Mouse (Mus musculus) heart, embryonic 10.5 days (tissue): ENCODE results near the gene Rpl27. TPM values are rescaled to one million over a fixed set of nuclear protein-coding genes. Genes with fewer than 3 reads are reported as not detected.
"Not testable (repeated sequence)": the region's sequence is repeated elsewhere in the genome, so short reads cannot be mapped to it uniquely, and the experiment has no call there.

Source experiments
- DNase-seq: peaks from one replicate; pipeline ENCODE4 v3.0.0-alpha.2; 2017; ENCODE audit warnings: low spot score
- H3K27ac ChIP-seq: fragments of 300-500 bp; sonication (generic); 2 replicates; pipeline ENCODE4 v1.5.1; 2016; ENCODE audit warnings: mild to moderate bottlenecking
- H3K27me3 ChIP-seq: fragments of 300-500 bp; sonication (generic); 2 replicates; pipeline ENCODE4 v1.6.1; 2016; ENCODE audit warnings: mild to moderate bottlenecking; ENCODE audit not compliant: poor library complexity, insufficient read depth, severe bottlenecking
- H3K36me3 ChIP-seq: fragments of 300-500 bp; sonication (generic); 2 replicates; pipeline ENCODE4 v1.6.1; 2016; ENCODE audit warnings: mild to moderate bottlenecking, moderate library complexity
- H3K4me1 ChIP-seq: fragments of 300-500 bp; sonication (generic); 2 replicates; pipeline ENCODE4 v1.6.1; 2016; ENCODE audit warnings: mild to moderate bottlenecking
- H3K4me3 ChIP-seq: fragments of 300-500 bp; sonication (generic); 2 replicates; pipeline ENCODE4 v1.5.1; 2016; ENCODE audit warnings: mild to moderate bottlenecking, moderate library complexity
- H3K9me3 ChIP-seq: fragments of 300-500 bp; sonication (generic); 2 replicates; pipeline ENCODE4 v1.6.1; 2016; ENCODE audit warnings: mild to moderate bottlenecking, moderate library complexity
- WGBS: fragments of 180-500 bp; shearing (Covaris S2); methylation state at CpG from one replicate; pipeline ENCODE4 v1.1.7; 2016; 5-methylcytosine and 5-hydroxymethylcytosine counted together
- polyA plus RNA-seq: library from polyadenylated mRNA; unstranded; fragments of >200 nt; fragmentation: Nextera tagmentation; extraction: Ambion mirVana; gene quantifications from 2 replicates; pipeline ENCODE4 v1.2.1, GENCODE M21; 2016

The Rpl27 gene
- polyA plus RNA-seq, 1 experiment from 2014 or later = 360 TPM

DNA sequence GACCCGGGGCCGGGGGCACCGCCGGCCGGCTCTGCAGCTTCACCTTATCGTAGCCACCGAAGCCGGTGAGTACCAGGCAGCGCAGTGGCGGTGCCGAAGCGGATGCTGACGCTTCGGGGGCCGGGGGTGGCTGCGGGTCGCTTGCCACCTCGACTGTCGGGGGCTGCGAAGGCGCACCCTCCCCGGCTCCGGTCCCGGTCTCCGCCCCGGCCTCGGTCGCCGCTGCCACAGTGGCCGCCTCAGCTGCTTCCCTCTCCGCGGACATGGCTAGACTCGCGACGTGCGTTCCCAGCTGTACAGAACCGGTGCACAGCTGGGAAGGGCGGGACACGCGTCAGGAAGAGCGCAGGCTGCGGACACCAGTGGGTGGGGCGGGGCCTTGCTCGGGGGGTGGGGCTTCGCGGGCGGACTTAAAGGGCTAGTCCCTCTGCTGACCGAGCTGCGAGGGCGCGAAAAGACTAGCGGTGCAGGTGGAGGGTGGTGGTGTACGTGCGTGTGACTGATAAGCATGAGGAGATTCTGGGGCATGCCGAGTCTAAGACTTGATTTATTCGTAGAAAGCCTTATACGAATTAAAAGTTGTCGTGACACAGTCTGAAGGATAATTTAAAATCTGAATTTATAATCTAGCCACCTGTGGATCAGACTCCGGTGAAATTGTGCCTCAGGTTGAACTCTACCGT lies 23.9 kb downstream of the Rpl27 start, which contains the start of gene Vat1:
Vat1 (minus strand) TSS at position 362 of the 683 bp plus-strand sequence.
- H3K4me1 ChIP-seq = peaks cover 74% of the 10 kb centered on the region
- DNase-seq = peak; percentile 92
- 0 out of 2 replicates have a peak, but pooled peaks cover 4% of the 10 kb centered on the region for H3K27me3 ChIP-seq
- no peaks in the 10 kb centered on the region for H3K9me3 ChIP-seq
- peaks cover 19% of the 10 kb centered on the region for H3K36me3 ChIP-seq
- peak within 1 kb of the TSS; percentile 91 for H3K27ac ChIP-seq
- peak within 1 kb of the TSS; percentile 95 for H3K4me3 ChIP-seq
- 1% methylated on average over 60 of the region's 60 CpGs for WGBS

GRCm38 (mm10) chr11:101466552-101466950 lies 24.5 kb downstream of the Rpl27 start:
- DNase-seq, H3K27ac ChIP-seq, H3K27me3 ChIP-seq, H3K9me3 ChIP-seq: not testable (repeated sequence)
- WGBS = 58% methylated on average over 5 of the region's 5 CpGs
- Histone ChIP-seq H3K4me3 (peak overlapping the region; percentile 95), H3K36me3 (peaks cover 18% of the 10 kb centered on the region), H3K4me1 (peaks cover 80% of the 10 kb centered on the region)

DNA sequence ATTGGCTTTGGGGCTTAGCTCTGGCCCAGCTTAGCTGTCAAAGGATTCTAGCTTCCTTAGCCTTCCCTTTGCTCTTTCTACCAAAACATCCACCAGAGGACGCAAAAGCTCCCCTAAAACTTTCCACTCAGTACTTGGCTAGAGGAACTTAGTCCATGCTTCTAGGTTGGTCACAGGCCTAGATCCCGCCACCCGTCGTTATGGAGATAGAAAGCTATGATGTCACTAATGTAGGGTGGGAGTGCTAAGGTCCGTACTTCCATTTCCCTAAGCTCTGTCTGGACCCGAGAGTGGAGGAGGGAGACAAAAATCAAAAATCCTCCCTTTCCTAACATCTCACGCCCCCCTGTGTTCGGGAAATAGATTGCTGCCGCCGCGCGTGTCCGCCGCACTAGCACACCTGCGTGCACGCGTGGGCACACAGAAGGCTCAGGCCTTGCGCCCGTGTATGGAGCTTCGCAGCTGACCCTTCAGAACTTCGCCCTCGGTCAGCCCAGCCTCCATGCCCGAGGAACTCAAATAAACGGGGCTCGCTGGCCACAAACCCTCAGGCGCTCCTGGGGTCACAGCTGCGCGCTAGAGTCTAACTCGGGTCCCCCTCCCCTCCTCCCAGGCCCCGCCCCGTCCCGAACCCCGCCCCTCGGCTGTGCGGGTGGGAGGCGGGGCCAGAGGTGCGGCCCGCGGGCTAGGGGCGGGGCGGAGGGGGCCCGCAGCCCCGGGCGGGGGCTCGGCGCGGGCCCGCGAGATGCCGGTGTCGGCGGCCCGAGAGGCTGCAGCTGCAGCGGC lies 25.6 kb downstream of the Rpl27 start:
- H3K27ac ChIP-seq = peak overlapping the region; percentile 95
- no peaks in the 10 kb centered on the region for H3K9me3 ChIP-seq
- 0 out of 2 replicates have a peak, but pooled peaks cover 4% of the 10 kb centered on the region for H3K27me3 ChIP-seq
- WGBS = under 1% methylated on average over 54 of the region's 54 CpGs
- H3K36me3 ChIP-seq = peaks cover 8% of the 10 kb centered on the region
- DNase-seq = peak; percentile 87
- peaks cover 83% of the 10 kb centered on the region for H3K4me1 ChIP-seq
- peak overlapping the region; percentile 95 for H3K4me3 ChIP-seq

GRCm38 (mm10) chr11:101468263-101468688 lies 26.2 kb downstream of the Rpl27 start:
- no peaks in the 10 kb centered on the region for H3K9me3 ChIP-seq
- no peak for DNase-seq
- WGBS = under 1% methylated on average over 30 of the region's 31 CpGs
- H3K27ac ChIP-seq = peak overlapping the region; percentile 95
- 0 out of 2 replicates have a peak, but pooled peaks cover 4% of the 10 kb centered on the region for H3K27me3 ChIP-seq
- H3K36me3 ChIP-seq = peaks cover 8% of the 10 kb centered on the region
- peak overlapping the region; percentile 95 for H3K4me3 ChIP-seq
- peaks cover 81% of the 10 kb centered on the region for H3K4me1 ChIP-seq

GRCm38 (mm10) chr11:101468731-101469130 lies 26.6 kb downstream of the Rpl27 start:
- WGBS = 5% methylated on average over 13 of the region's 13 CpGs
- no peak for DNase-seq
- Histone ChIP-seq H3K4me1 (peaks cover 77% of the 10 kb centered on the region), H3K27me3 (0 out of 2 replicates have a peak, but pooled peaks cover 4% of the 10 kb centered on the region), H3K27ac (peak overlapping the region; percentile 95), H3K36me3 (peaks cover 8% of the 10 kb centered on the region), H3K4me3 (peak overlapping the region; percentile 95), H3K9me3 (no peaks in the 10 kb centered on the region)

DNA sequence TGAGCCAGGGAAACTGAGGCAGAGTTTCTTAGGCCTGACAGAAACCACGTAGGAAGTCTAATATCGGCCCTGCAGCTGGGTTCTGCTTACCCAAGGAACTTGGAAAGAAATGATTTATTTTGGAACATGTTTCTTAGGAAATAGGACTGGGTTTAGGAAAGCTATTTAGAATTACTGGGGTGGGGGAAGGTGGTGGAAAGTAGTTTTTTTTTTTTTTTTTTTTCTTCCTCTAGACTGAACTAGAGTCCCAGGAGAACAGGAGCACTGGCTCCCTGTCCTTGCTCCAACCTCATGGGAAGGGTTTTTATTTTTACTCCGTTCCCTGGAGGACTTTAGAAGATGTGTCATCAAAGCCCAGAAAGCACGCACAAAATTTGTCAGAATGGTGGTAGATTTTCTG lies 27.1 kb downstream of the Rpl27 start:
- WGBS = 59% methylated on average over 4 of the region's 4 CpGs
- no peak for DNase-seq
- no peaks in the 10 kb centered on the region for H3K9me3 ChIP-seq
- peaks cover 73% of the 10 kb centered on the region for H3K4me1 ChIP-seq
- H3K27me3 ChIP-seq = 0 out of 2 replicates have a peak, but pooled peaks cover 4% of the 10 kb centered on the region
- peak overlapping the region; percentile 95; the same call in 1 of the 2 replicates for H3K27ac ChIP-seq
- H3K4me3 ChIP-seq = peak overlapping the region; percentile 95
- peaks cover 8% of the 10 kb centered on the region for H3K36me3 ChIP-seq

DNA sequence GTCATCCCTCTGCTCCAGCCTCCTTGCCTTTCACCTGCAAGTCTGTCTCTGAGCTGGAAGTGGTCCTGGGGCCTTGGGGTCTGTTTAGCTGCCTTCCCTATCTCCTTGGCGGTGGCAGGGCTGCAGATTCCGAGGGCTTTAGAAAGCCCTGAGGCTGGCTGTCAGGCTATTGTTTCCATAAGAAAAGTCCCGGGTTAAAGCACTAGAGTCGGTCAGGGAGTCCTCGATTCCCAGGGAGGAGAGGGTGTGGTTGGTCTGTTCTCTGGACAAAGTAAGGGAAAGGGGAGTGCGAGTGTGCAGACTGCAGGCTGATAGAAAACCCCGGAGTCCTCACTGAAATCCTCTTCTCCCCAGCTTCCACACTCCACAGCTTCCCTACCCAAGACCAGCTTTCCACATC lies 28.1 kb downstream of the Rpl27 start:
- DNase-seq = no peak
- Histone ChIP-seq H3K4me3 (peak overlapping the region; percentile 22; the same call in 1 of the 2 replicates), H3K27ac (peak overlapping the region; percentile 36; the same call in 1 of the 2 replicates), H3K4me1 (peaks cover 62% of the 10 kb centered on the region), H3K27me3 (0 out of 2 replicates have a peak, but pooled peaks cover 4% of the 10 kb centered on the region), H3K36me3 (peaks cover 8% of the 10 kb centered on the region), H3K9me3 (no peaks in the 10 kb centered on the region)
- WGBS = 24% methylated on average over 7 of the region's 7 CpGs

DNA sequence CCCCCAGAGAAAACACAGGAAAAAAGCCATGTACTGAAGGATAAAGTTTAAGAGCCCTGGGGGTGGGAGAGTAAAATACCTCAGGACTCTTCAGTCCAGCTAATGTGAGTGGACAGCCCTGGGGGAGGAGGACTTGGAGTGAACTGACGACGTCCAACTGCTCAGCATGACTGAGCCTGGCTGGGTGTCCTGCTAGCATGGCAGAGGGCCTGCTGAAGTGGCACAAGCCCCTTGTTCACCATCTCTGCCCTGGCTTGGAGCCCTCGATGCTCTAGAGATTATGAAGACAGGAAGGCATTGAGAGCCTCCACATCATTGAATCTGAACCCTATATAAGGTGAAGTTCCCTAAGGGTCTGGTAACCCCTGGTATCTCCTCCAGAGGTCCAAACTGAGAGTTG lies 29.8 kb downstream of the Rpl27 start:
- H3K36me3 ChIP-seq = peaks cover 8% of the 10 kb centered on the region
- 0 out of 2 replicates have a peak, but pooled peaks cover 4% of the 10 kb centered on the region for H3K27me3 ChIP-seq
- WGBS = 47% methylated on average over 3 of the region's 3 CpGs
- H3K4me1 ChIP-seq = peaks cover 54% of the 10 kb centered on the region
- no peaks in the 10 kb centered on the region for H3K9me3 ChIP-seq
- H3K27ac ChIP-seq = no peak overlapping the region
- no peak for DNase-seq
- no peak overlapping the region for H3K4me3 ChIP-seq

DNA sequence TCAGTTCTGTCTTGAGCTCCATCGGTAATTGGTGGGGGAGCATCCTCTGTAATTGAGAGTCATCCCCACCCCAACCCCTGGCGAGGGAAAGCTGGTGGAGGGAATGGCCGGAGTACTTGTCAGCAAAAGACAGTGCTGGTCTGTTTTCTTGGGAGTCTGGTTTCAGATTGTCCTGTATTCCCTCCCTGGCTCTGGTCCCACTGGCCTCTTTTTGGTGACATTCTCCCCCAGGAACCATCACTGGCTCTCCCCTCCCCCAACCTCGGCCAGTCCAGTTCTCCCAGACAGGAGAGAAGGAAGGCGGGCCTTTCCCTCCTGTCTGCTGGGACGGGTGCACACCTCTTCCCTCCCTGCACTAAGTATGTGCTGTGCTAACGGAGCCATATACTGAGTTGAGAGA lies 30.2 kb downstream of the Rpl27 start:
- H3K9me3 ChIP-seq = no peaks in the 10 kb centered on the region
- 0 out of 2 replicates have a peak, but pooled peaks cover 4% of the 10 kb centered on the region for H3K27me3 ChIP-seq
- peaks cover 8% of the 10 kb centered on the region for H3K36me3 ChIP-seq
- WGBS = 37% methylated on average over 7 of the region's 7 CpGs
- no peak overlapping the region for H3K4me3 ChIP-seq
- DNase-seq = no peak
- H3K27ac ChIP-seq = no peak overlapping the region
- peaks cover 55% of the 10 kb centered on the region for H3K4me1 ChIP-seq

- 68% methylated on average over 1 of the region's 1 CpGs for WGBS
- not testable (repeated sequence) for DNase-seq, H3K4me3 ChIP-seq, H3K9me3 ChIP-seq, H3K36me3 ChIP-seq, H3K27ac ChIP-seq, H3K27me3 ChIP-seq
- peaks cover 50% of the 10 kb centered on the region for H3K4me1 ChIP-seq
Observed at GRCm38 (mm10) chr11:101473686-101474085, 31.6 kb downstream of the Rpl27 start.

DNA sequence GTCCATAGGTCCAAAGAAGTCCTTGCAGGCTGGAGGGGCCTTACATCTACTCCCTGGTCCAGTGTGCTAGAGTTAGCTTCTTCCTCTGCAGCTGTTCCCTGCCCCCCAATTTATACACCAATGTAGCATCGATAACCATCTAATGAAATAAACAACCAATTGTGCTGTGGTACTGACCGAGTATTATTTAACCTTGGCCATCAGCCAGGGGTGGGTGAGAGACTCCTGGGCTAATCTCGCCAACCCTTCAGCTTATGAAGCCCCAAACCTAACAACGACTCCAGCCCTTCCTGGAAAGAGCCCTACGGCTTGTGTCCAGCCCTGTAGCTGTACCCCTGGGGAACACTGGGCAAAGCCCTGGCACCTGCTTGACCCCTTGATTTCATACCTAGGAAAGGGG lies 32.2 kb downstream of the Rpl27 start:
- no peak overlapping the region for H3K27ac ChIP-seq
- H3K27me3 ChIP-seq = 0 out of 2 replicates have a peak, but pooled peaks cover 4% of the 10 kb centered on the region
- no peak for DNase-seq
- H3K9me3 ChIP-seq = no peaks in the 10 kb centered on the region
- WGBS = 64% methylated on average over 5 of the region's 5 CpGs
- H3K4me3 ChIP-seq = no peak overlapping the region
- peaks cover 51% of the 10 kb centered on the region for H3K4me1 ChIP-seq
- peaks cover 8% of the 10 kb centered on the region for H3K36me3 ChIP-seq

DNA sequence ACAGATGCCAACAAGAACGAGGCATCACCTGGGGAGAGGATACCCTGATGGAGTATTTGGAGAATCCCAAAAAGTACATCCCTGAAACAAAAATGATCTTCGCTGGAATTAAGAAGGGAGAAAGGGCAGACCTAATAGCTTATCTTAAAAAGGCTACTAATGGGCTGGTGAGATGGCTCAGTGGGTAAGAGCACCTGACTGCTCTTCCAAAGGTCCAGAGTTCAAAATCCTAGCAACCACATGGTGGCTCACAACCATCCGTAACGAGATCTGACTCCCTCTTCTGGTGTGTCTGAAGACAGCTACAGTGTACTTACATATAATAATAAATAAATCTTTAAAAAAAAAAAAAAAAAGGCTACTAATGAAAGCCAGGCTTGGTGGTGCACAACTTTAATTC lies 34.3 kb downstream of the Rpl27 start:
- not testable (repeated sequence) for H3K4me3 ChIP-seq, H3K9me3 ChIP-seq, H3K36me3 ChIP-seq, DNase-seq, H3K27ac ChIP-seq, H3K27me3 ChIP-seq
- WGBS = 90% methylated on average over 4 of the region's 4 CpGs
- H3K4me1 ChIP-seq = peaks cover 55% of the 10 kb centered on the region

GRCm38 (mm10) chr11:101477194-101477551 lies 35.1 kb downstream of the Rpl27 start:
- DNase-seq = no peak
- H3K27me3 ChIP-seq = no peaks in the 10 kb centered on the region
- no peaks in the 10 kb centered on the region for H3K9me3 ChIP-seq
- H3K4me3 ChIP-seq = no peak overlapping the region
- H3K27ac ChIP-seq = peak overlapping the region; percentile 42; the same call in 1 of the 2 replicates
- WGBS = 41% methylated on average over 4 of the region's 4 CpGs
- H3K4me1 ChIP-seq = peaks cover 49% of the 10 kb centered on the region
- no peaks in the 10 kb centered on the region for H3K36me3 ChIP-seq
